Mouse (Mus musculus) spleen, adult 2 months (tissue): ENCODE measurements around the gene Neurod1. TPM values are rescaled to one million over a fixed set of nuclear protein-coding genes. Genes with fewer than 3 reads are reported as not detected.
A peak's percentile ranks its signal among the peaks of the same experiment; 100 is the strongest.

ENCODE experiments used
- DNase-seq, 2 experiments: peaks; one replicate each; pipeline versions ENCODE4 v3.0.0 to v3.0.0-alpha.2; 2012 to 2021; ENCODE audit warnings: low spot score in 2 of 2, low read depth in 1 of 2
- H3K27ac ChIP-seq: fragments of 200-500 bp; 2 replicates; pipeline ENCODE4 v1.5.1; 2012; ENCODE audit warnings: low read length, inconsistent platforms; ENCODE audit not compliant: insufficient read depth
- H3K27me3 ChIP-seq: fragments of 200-500 bp; 2 replicates; pipeline ENCODE4 v1.6.1; 2012; ENCODE audit warnings: mild to moderate bottlenecking, moderate library complexity, low read length, inconsistent platforms; ENCODE audit not compliant: control insufficient read depth, insufficient read depth
- H3K36me3 ChIP-seq: fragments of 200-500 bp; 2 replicates; pipeline ENCODE4 v1.6.1; 2012; ENCODE audit warnings: mild to moderate bottlenecking, low read length, inconsistent platforms; ENCODE audit not compliant: control insufficient read depth, insufficient read depth
- H3K4me1 ChIP-seq: fragments of 200-500 bp; 2 replicates; pipeline ENCODE4 v1.6.1; 2011; ENCODE audit warnings: inconsistent platforms; ENCODE audit not compliant: control insufficient read depth, insufficient read depth, insufficient read length
- H3K4me3 ChIP-seq: fragments of 200-500 bp; 2 replicates; pipeline ENCODE4 v1.5.1; 2011; ENCODE audit warnings: mild to moderate bottlenecking, inconsistent platforms; ENCODE audit not compliant: insufficient read depth, insufficient read length; ENCODE audit errors: extremely low read depth
- CTCF ChIP-seq: fragments of 200-500 bp; IDR thresholded peaks from 2 replicates; pipeline ENCODE4 v1.5.1; 2011; ENCODE audit warnings: mild to moderate bottlenecking, inconsistent platforms; ENCODE audit not compliant: insufficient read depth, insufficient read length, insufficient replicate concordance; ENCODE audit errors: extremely low read depth
- POLR2A ChIP-seq: fragments of 200-500 bp; IDR thresholded peaks from 2 replicates; pipeline ENCODE4 v1.6.1; 2011; ENCODE audit warnings: low read depth, low read length, inconsistent platforms
- WGBS: fragments of 180-500 bp; shearing (Covaris S2); methylation state at CpG from one replicate; pipeline ENCODE4 v1.1.7; 2018; 5-methylcytosine and 5-hydroxymethylcytosine counted together
- polyA plus RNA-seq: library from polyadenylated mRNA; depleted of rRNA; stranded (reverse); fragments of >200 nt; gene quantifications from 2 replicates; pipeline ENCODE4 v1.2.3, GENCODE M21; 2012

The Neurod1 gene
- polyA plus RNA-seq, 1 experiment, result not detected

GRCm38 (mm10) chr2:79453901-79454781 lies 2.4 kb downstream of the Neurod1 start:
- WGBS, result 7% methylated on average over 55 of the region's 55 CpGs
- peak in 1 of 2 experiments; percentile 11 for DNase-seq

GRCm38 (mm10) chr2:79451438-79451837 lies 5.1 kb downstream of the Neurod1 start:
- H3K27ac ChIP-seq, result no peak overlapping the region
- no peak for DNase-seq
- peaks cover 9% of the 10 kb centered on the region for H3K27me3 ChIP-seq
- WGBS, result 50% methylated on average over 5 of the region's 5 CpGs
- H3K36me3 ChIP-seq, result no peaks in the 10 kb centered on the region
- TF ChIP-seq CTCF, result no peak
- no peak for TF ChIP-seq POLR2A
- H3K4me3 ChIP-seq, result no peak overlapping the region
- H3K4me1 ChIP-seq, result no peaks in the 10 kb centered on the region

More at GRCm38 (mm10) chr2:79453901-79454781, 2.4 kb downstream of the Neurod1 start:
- Histone ChIP-seq H3K4me1 (no peaks in the 10 kb centered on the region), H3K36me3 (no peaks in the 10 kb centered on the region), H3K27ac (no peak overlapping the region), H3K4me3 (no peak overlapping the region), H3K27me3 (peaks cover 19% of the 10 kb centered on the region)
- TF ChIP-seq POLR2A (no peak), CTCF (no peak)

GRCm38 (mm10) chr2:79450684-79451394 lies 5.7 kb downstream of the Neurod1 start:
- Histone ChIP-seq H3K4me3 (no peak overlapping the region), H3K4me1 (no peaks in the 10 kb centered on the region)
- 71% methylated on average over 4 of the region's 4 CpGs for WGBS

GRCm38 (mm10) chr2:79449371-79449770 lies 7.2 kb downstream of the Neurod1 start:
- DNase-seq, result no peak
- WGBS, result 73% methylated on average over 4 of the region's 4 CpGs

More at GRCm38 (mm10) chr2:79450684-79451394, 5.7 kb downstream of the Neurod1 start:
- DNase-seq, result no peak
- Histone ChIP-seq H3K27ac (no peak overlapping the region), H3K36me3 (no peaks in the 10 kb centered on the region), H3K27me3 (peaks cover 8% of the 10 kb centered on the region)
- TF ChIP-seq POLR2A (no peak), CTCF (no peak)

GRCm38 (mm10) chr2:79447198-79447597 lies 9.4 kb downstream of the Neurod1 start:
- DNase-seq, result no peak
- no peaks in the 10 kb centered on the region for H3K36me3 ChIP-seq
- H3K27me3 ChIP-seq, result no peaks in the 10 kb centered on the region
- H3K27ac ChIP-seq, result no peak overlapping the region
- H3K4me1 ChIP-seq, result no peaks in the 10 kb centered on the region
- WGBS, result 68% methylated on average over 1 of the region's 1 CpGs
- H3K4me3 ChIP-seq, result no peak overlapping the region
- no peak for TF ChIP-seq POLR2A
- no peak for TF ChIP-seq CTCF

More at GRCm38 (mm10) chr2:79449371-79449770, 7.2 kb downstream of the Neurod1 start:
- no peak overlapping the region for H3K4me3 ChIP-seq
- TF ChIP-seq CTCF (no peak), POLR2A (no peak)
- H3K27ac ChIP-seq, result no peak overlapping the region
- no peaks in the 10 kb centered on the region for H3K36me3 ChIP-seq
- no peaks in the 10 kb centered on the region for H3K4me1 ChIP-seq
- 0 out of 2 replicates have a peak, but pooled peaks cover 2% of the 10 kb centered on the region for H3K27me3 ChIP-seq

GRCm38 (mm10) chr2:79443861-79444620 lies 12.5 kb downstream of the Neurod1 start:
- Histone ChIP-seq H3K36me3 (no peaks in the 10 kb centered on the region), H3K27me3 (no peaks in the 10 kb centered on the region), H3K4me3 (no peak overlapping the region), H3K4me1 (no peaks in the 10 kb centered on the region), H3K27ac (no peak overlapping the region)
- TF ChIP-seq CTCF (no peak), POLR2A (no peak)
- DNase-seq, result no peak
- WGBS, result 90% methylated on average over 3 of the region's 3 CpGs
